Mouse (Mus musculus): Measurements from ENCODE around the gene Inca1. TPM values are rescaled to one million over a fixed set of nuclear protein-coding genes. Genes with fewer than 3 reads are reported as not detected.

The Inca1 gene
- polyA plus RNA-seq, 1 experiment, result not detected

DNA sequence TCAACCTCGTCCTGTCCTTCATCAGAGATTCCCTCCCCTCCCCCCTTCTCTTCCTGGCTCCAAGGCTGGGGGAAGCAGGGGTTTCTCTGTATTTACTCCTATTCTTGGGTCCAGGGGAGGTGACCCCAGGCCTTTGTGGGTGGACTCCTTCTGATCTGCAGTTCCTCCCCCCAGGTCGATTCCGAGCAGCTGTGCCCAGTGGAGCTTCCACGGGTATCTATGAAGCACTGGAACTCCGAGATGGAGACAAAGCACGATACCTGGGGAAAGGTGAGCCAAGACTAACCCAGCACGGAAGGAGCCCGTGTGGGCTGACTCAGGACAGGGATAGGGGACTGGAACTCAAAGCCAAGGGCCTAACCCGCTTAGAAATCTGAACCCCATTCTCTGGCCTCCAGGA lies 42.0 kb downstream of the Inca1 start:
- H3K27me3 ChIP-seq (ENCODE audit: control insufficient read depth), result peaks cover 16% of the 10 kb centered on the region
- no peak overlapping the region for H3K4me3 ChIP-seq (replicated peaks)
- TF ChIP-seq GATA1 (IDR thresholded peaks at IDR 0.05; ENCODE audit: low read length) (no peak), TAL1 (IDR thresholded peaks at IDR 0.05; ENCODE audit: low read length) (no peak)
- H3K9me3 ChIP-seq (ENCODE audit: control insufficient read depth, low read length), result no peaks in the 10 kb centered on the region
- H3K36me3 ChIP-seq (ENCODE audit: control insufficient read depth), result peaks cover 27% of the 10 kb centered on the region
- H3K4me1 ChIP-seq (ENCODE audit: control insufficient read depth), result peaks cover 38% of the 10 kb centered on the region

GRCm38 (mm10) chr11:70657573-70657972 lies 42.4 kb downstream of the Inca1 start:
- no peaks in the 10 kb centered on the region for H3K9me3 ChIP-seq (ENCODE audit: control insufficient read depth, low read length)
- H3K27me3 ChIP-seq (ENCODE audit: control insufficient read depth), result peaks cover 16% of the 10 kb centered on the region
- H3K4me3 ChIP-seq (replicated peaks), result no peak overlapping the region
- no peak for TF ChIP-seq GATA1 (IDR thresholded peaks at IDR 0.05; ENCODE audit: low read length)
- TF ChIP-seq TAL1 (IDR thresholded peaks at IDR 0.05; ENCODE audit: low read length), result no peak
- H3K36me3 ChIP-seq (ENCODE audit: control insufficient read depth), result peaks cover 27% of the 10 kb centered on the region
- peaks cover 42% of the 10 kb centered on the region for H3K4me1 ChIP-seq (ENCODE audit: control insufficient read depth)

- Histone ChIP-seq H3K36me3 (ENCODE audit: control insufficient read depth) (peaks cover 27% of the 10 kb centered on the region), H3K4me1 (ENCODE audit: control insufficient read depth) (peaks cover 48% of the 10 kb centered on the region), H3K9me3 (ENCODE audit: control insufficient read depth, low read length) (no peaks in the 10 kb centered on the region), H3K4me3 (replicated peaks) (peak within 1 kb of the TSS; percentile 79), H3K27me3 (ENCODE audit: control insufficient read depth) (peaks cover 16% of the 10 kb centered on the region)
- no peak for TF ChIP-seq TAL1 (IDR thresholded peaks at IDR 0.05; ENCODE audit: low read length)
- no peak for TF ChIP-seq GATA1 (IDR thresholded peaks at IDR 0.05; ENCODE audit: low read length)
Observed at GRCm38 (mm10) chr11:70656964-70657363, 43.0 kb downstream of the Inca1 start, which contains the start of gene Eno3. Gene Eno3 (plus strand): TSS chr11:70657202.

DNA sequence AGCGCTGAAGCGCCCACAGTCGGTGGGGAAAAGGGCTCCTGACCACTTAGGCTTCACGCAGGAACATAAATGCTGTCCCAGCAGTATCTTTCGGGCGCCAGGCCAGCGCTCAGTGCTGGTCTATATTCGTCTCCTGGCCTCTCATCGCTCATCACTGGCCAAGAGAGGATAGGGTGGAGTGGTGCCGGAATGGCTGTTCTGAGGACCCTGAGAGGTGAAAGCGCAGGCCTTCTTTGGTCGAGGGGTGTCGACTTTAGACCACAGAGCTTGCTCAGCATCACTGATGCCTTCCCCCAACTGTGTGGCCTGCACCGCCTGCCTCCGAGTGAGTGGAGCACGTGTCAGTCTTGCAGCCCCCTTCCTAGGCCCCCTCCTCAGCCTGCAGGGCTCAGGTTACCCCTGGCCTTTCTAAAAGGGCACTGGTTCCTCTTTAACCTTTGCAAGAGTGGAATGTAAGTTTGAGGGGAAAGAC lies 43.5 kb downstream of the Inca1 start:
- H3K9me3 ChIP-seq (ENCODE audit: control insufficient read depth, low read length), result no peaks in the 10 kb centered on the region
- TF ChIP-seq GATA1 (IDR thresholded peaks at IDR 0.05; ENCODE audit: low read length) (no peak), TAL1 (IDR thresholded peaks at IDR 0.05; ENCODE audit: low read length) (no peak)
- peaks cover 53% of the 10 kb centered on the region for H3K4me1 ChIP-seq (ENCODE audit: control insufficient read depth)
- H3K4me3 ChIP-seq (replicated peaks), result peak overlapping the region; percentile 79
- peaks cover 27% of the 10 kb centered on the region for H3K36me3 ChIP-seq (ENCODE audit: control insufficient read depth)
- H3K27me3 ChIP-seq (ENCODE audit: control insufficient read depth), result peaks cover 16% of the 10 kb centered on the region

GRCm38 (mm10) chr11:70655571-70656455 lies 44.1 kb downstream of the Inca1 start:
- Histone ChIP-seq H3K4me1 (ENCODE audit: control insufficient read depth) (peaks cover 59% of the 10 kb centered on the region), H3K4me3 (replicated peaks) (peak overlapping the region; percentile 79), H3K27me3 (ENCODE audit: control insufficient read depth) (peaks cover 16% of the 10 kb centered on the region), H3K36me3 (ENCODE audit: control insufficient read depth) (peaks cover 28% of the 10 kb centered on the region), H3K9me3 (ENCODE audit: control insufficient read depth, low read length) (no peaks in the 10 kb centered on the region)
- TF ChIP-seq TAL1 (IDR thresholded peaks at IDR 0.05; ENCODE audit: low read length) (no peak), GATA1 (IDR thresholded peaks at IDR 0.05; ENCODE audit: low read length) (no peak)

GRCm38 (mm10) chr11:70654923-70655570 lies 44.9 kb downstream of the Inca1 start:
- H3K4me1 ChIP-seq (ENCODE audit: control insufficient read depth), result peaks cover 67% of the 10 kb centered on the region
- no peak for TF ChIP-seq GATA1 (IDR thresholded peaks at IDR 0.05; ENCODE audit: low read length)
- TF ChIP-seq TAL1 (IDR thresholded peaks at IDR 0.05; ENCODE audit: low read length), result no peak
- peak overlapping the region; percentile 79 for H3K4me3 ChIP-seq (replicated peaks)
- peaks cover 16% of the 10 kb centered on the region for H3K27me3 ChIP-seq (ENCODE audit: control insufficient read depth)
- H3K36me3 ChIP-seq (ENCODE audit: control insufficient read depth), result peaks cover 31% of the 10 kb centered on the region
- no peaks in the 10 kb centered on the region for H3K9me3 ChIP-seq (ENCODE audit: control insufficient read depth, low read length)

- no peak for TF ChIP-seq TAL1 (IDR thresholded peaks at IDR 0.05; ENCODE audit: low read length)
- peaks cover 74% of the 10 kb centered on the region for H3K4me1 ChIP-seq (ENCODE audit: control insufficient read depth)
- peak within 1 kb of the TSS; percentile 79 for H3K4me3 ChIP-seq (replicated peaks)
- H3K27me3 ChIP-seq (ENCODE audit: control insufficient read depth), result peaks cover 16% of the 10 kb centered on the region
- no peaks in the 10 kb centered on the region for H3K9me3 ChIP-seq (ENCODE audit: control insufficient read depth, low read length)
- peaks cover 38% of the 10 kb centered on the region for H3K36me3 ChIP-seq (ENCODE audit: control insufficient read depth)
Observed at GRCm38 (mm10) chr11:70654198-70654922, 45.6 kb downstream of the Inca1 start, which contains the start of gene Pfn1. Gene Pfn1 (minus strand): TSS chr11:70654644.

GRCm38 (mm10) chr11:70653345-70654197 lies 46.4 kb downstream of the Inca1 start:
- peaks cover 46% of the 10 kb centered on the region for H3K36me3 ChIP-seq (ENCODE audit: control insufficient read depth)
- H3K27me3 ChIP-seq (ENCODE audit: control insufficient read depth), result peaks cover 16% of the 10 kb centered on the region
- no peak for TF ChIP-seq TAL1 (IDR thresholded peaks at IDR 0.05; ENCODE audit: low read length)
- no peaks in the 10 kb centered on the region for H3K9me3 ChIP-seq (ENCODE audit: control insufficient read depth, low read length)
- peaks cover 82% of the 10 kb centered on the region for H3K4me1 ChIP-seq (ENCODE audit: control insufficient read depth)
- H3K4me3 ChIP-seq (replicated peaks), result peak overlapping the region; percentile 79

Measured in erythroblast, embryonic 14.5 days (primary cell).